Mouse (Mus musculus): ENCODE data around the gene Atp8b3.

GRCm38 (mm10) chr10:80578131-80578750 lies 39.3 kb upstream of the Atp8b3 start:
- peak; percentile 62 for TF ChIP-seq POLR2A (IDR thresholded peaks at IDR 0.05; ENCODE audit: insufficient read depth, low read depth, low read length)
- TF ChIP-seq CTCF (IDR thresholded peaks at IDR 0.05): peak; percentile 88
